Mouse (Mus musculus) thymus, adult 2 months (tissue): ENCODE results near the gene Cdc42ep1.

Experiments used
- CTCF ChIP-seq: fragments of 200-500 bp; IDR thresholded peaks from 2 replicates; pipeline ENCODE4 v1.5.1; 2012; ENCODE audit warnings: mild to moderate bottlenecking, control low read depth, low read length, moderate library complexity, borderline replicate concordance; ENCODE audit not compliant: control insufficient read depth, poor library complexity, insufficient read depth; ENCODE audit errors: extremely low read depth
- POLR2A ChIP-seq: fragments of 200-500 bp; IDR thresholded peaks from 2 replicates; pipeline ENCODE4 v1.6.1; 2012; ENCODE audit warnings: mild to moderate bottlenecking, low read length, control low read depth, moderate library complexity; ENCODE audit not compliant: control insufficient read depth, poor library complexity, insufficient read depth; ENCODE audit errors: extremely low read depth

DNA sequence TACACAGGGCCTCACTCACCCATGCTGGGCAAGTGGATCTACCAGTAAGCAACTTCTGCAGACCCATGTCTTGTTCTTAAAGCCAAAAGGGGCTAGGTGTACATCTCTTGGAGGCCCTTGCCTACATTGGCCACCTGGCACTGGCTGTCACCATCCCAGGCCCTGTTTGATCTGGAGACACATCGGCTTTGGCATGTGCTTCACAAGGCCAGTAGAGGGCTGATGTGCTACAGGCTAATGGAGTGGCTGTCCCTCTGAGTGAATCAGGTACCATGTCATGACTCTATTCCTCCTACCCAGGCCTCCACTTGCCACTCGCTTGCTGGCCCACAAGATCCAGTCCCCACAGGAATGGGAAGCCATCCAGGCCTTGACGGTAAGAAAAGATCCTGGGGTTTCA lies 39.4 kb downstream of the Cdc42ep1 start:
- TF ChIP-seq CTCF (no peak), POLR2A (no peak)
